Mouse (Mus musculus): ENCODE results near the gene Gm47969. TPM values are rescaled to one million over a fixed set of nuclear protein-coding genes. Genes with fewer than 3 reads are reported as not detected.

The Gm47969 gene
- polyA plus RNA-seq, 1 experiment from 2014 or later = not detected

GRCm38 (mm10) chr1:83034509-83034908 lies 10.2 kb upstream of the Gm47969 start:
- Histone ChIP-seq H3K4me3 (replicated peaks; ENCODE audit: low read length) (no peak overlapping the region), H3K4me1 (ENCODE audit: control insufficient read depth, insufficient read depth, low read length) (peaks cover 9% of the 10 kb centered on the region), H3K27ac (ENCODE audit: low read length) (no peak overlapping the region), H3K4me2 (ENCODE audit: low read depth, low read length) (no peak overlapping the region), H3K36me3 (ENCODE audit: control insufficient read depth, insufficient read depth, low read length) (no peaks in the 10 kb centered on the region), H3K27me3 (ENCODE audit: control insufficient read depth, insufficient read depth, low read length) (no peaks in the 10 kb centered on the region), H3K9me3 (replicated peaks; ENCODE audit: control insufficient read depth, low read length) (no peaks in the 10 kb centered on the region), H3K9ac (ENCODE audit: low read length) (no peak overlapping the region)
- 68% methylated on average over 5 of the region's 5 CpGs for WGBS
- no peak for ATAC-seq (ENCODE audit: insufficient read depth, low FRiP score)

GRCm38 (mm10) chr1:83036892-83037667 lies 7.7 kb upstream of the Gm47969 start:
- Histone ChIP-seq H3K9me3 (replicated peaks; ENCODE audit: control insufficient read depth, low read length) (no peaks in the 10 kb centered on the region), H3K27ac (ENCODE audit: low read length) (no peak overlapping the region), H3K9ac (ENCODE audit: low read length) (no peak overlapping the region), H3K4me2 (ENCODE audit: low read depth, low read length) (0 out of 2 replicates have a peak overlapping the region, but pooled peaks have one; percentile 69), H3K27me3 (ENCODE audit: control insufficient read depth, insufficient read depth, low read length) (no peaks in the 10 kb centered on the region), H3K36me3 (ENCODE audit: control insufficient read depth, insufficient read depth, low read length) (no peaks in the 10 kb centered on the region), H3K4me1 (ENCODE audit: control insufficient read depth, insufficient read depth, low read length) (peaks cover 9% of the 10 kb centered on the region), H3K4me3 (replicated peaks; ENCODE audit: low read length) (no peak overlapping the region)
- no peak for ATAC-seq (ENCODE audit: insufficient read depth, low FRiP score)
- WGBS = 71% methylated on average over 11 of the region's 11 CpGs

- H3K9ac ChIP-seq (ENCODE audit: low read length) = peak within 1 kb of the TSS; percentile 69
- peaks cover 9% of the 10 kb centered on the region for H3K4me1 ChIP-seq (ENCODE audit: control insufficient read depth, insufficient read depth, low read length)
- H3K36me3 ChIP-seq (ENCODE audit: control insufficient read depth, insufficient read depth, low read length) = no peaks in the 10 kb centered on the region
- H3K4me2 ChIP-seq (ENCODE audit: low read depth, low read length) = peak within 1 kb of the TSS; percentile 69
- no peaks in the 10 kb centered on the region for H3K9me3 ChIP-seq (replicated peaks; ENCODE audit: control insufficient read depth, low read length)
- WGBS = 2% methylated on average over 25 of the region's 25 CpGs
- H3K4me3 ChIP-seq (replicated peaks; ENCODE audit: low read length) = peak within 1 kb of the TSS; percentile 55
- peak; percentile 87 for ATAC-seq (ENCODE audit: insufficient read depth, low FRiP score)
- H3K27ac ChIP-seq (ENCODE audit: low read length) = peak within 1 kb of the TSS; percentile 51; the same call in 1 of the 2 replicates
- H3K27me3 ChIP-seq (ENCODE audit: control insufficient read depth, insufficient read depth, low read length) = no peaks in the 10 kb centered on the region
Measured at GRCm38 (mm10) chr1:83038109-83038672, 6.5 kb upstream of the Gm47969 start, which contains the start of gene Slc19a3. Gene Slc19a3 (minus strand): TSS chr1:83038448.

- H3K27ac ChIP-seq (ENCODE audit: low read length) = no peak overlapping the region
- no peak overlapping the region for H3K9ac ChIP-seq (ENCODE audit: low read length)
- no peak overlapping the region for H3K4me2 ChIP-seq (ENCODE audit: low read depth, low read length)
- H3K4me3 ChIP-seq (replicated peaks; ENCODE audit: low read length) = no peak overlapping the region
- peaks cover 9% of the 10 kb centered on the region for H3K4me1 ChIP-seq (ENCODE audit: control insufficient read depth, insufficient read depth, low read length)
- no peaks in the 10 kb centered on the region for H3K36me3 ChIP-seq (ENCODE audit: control insufficient read depth, insufficient read depth, low read length)
- ATAC-seq (ENCODE audit: insufficient read depth, low FRiP score) = peak; percentile 58; the same call in 1 of the 2 replicates
- no peaks in the 10 kb centered on the region for H3K9me3 ChIP-seq (replicated peaks; ENCODE audit: control insufficient read depth, low read length)
- WGBS = 57% methylated on average over 4 of the region's 4 CpGs
- no peaks in the 10 kb centered on the region for H3K27me3 ChIP-seq (ENCODE audit: control insufficient read depth, insufficient read depth, low read length)
Measured at GRCm38 (mm10) chr1:83039080-83039479, 5.7 kb upstream of the Gm47969 start.

GRCm38 (mm10) chr1:83042380-83042779 lies 2.4 kb upstream of the Gm47969 start, which contains the start of gene Krtap28-10:
Gene Krtap28-10 (minus strand): TSS chr1:83042480.
- peaks cover 9% of the 10 kb centered on the region for H3K4me1 ChIP-seq (ENCODE audit: control insufficient read depth, insufficient read depth, low read length)
- H3K4me2 ChIP-seq (ENCODE audit: low read depth, low read length) = no peak within 1 kb of the TSS
- H3K27ac ChIP-seq (ENCODE audit: low read length) = no peak within 1 kb of the TSS
- no peaks in the 10 kb centered on the region for H3K9me3 ChIP-seq (replicated peaks; ENCODE audit: control insufficient read depth, low read length)
- no peaks in the 10 kb centered on the region for H3K27me3 ChIP-seq (ENCODE audit: control insufficient read depth, insufficient read depth, low read length)
- ATAC-seq (ENCODE audit: insufficient read depth, low FRiP score) = no peak
- 91% methylated on average over 2 of the region's 2 CpGs for WGBS
- H3K36me3 ChIP-seq (ENCODE audit: control insufficient read depth, insufficient read depth, low read length) = no peaks in the 10 kb centered on the region
- H3K4me3 ChIP-seq (replicated peaks; ENCODE audit: low read length) = no peak within 1 kb of the TSS
- H3K9ac ChIP-seq (ENCODE audit: low read length) = no peak within 1 kb of the TSS

- Histone ChIP-seq H3K36me3 (ENCODE audit: control insufficient read depth, insufficient read depth, low read length) (no peaks in the 10 kb centered on the region), H3K27ac (ENCODE audit: low read length) (no peak overlapping the region), H3K27me3 (ENCODE audit: control insufficient read depth, insufficient read depth, low read length) (no peaks in the 10 kb centered on the region), H3K4me1 (ENCODE audit: control insufficient read depth, insufficient read depth, low read length) (no peaks in the 10 kb centered on the region), H3K9me3 (replicated peaks; ENCODE audit: control insufficient read depth, low read length) (no peaks in the 10 kb centered on the region), H3K4me3 (replicated peaks; ENCODE audit: low read length) (no peak overlapping the region), H3K9ac (ENCODE audit: low read length) (no peak overlapping the region), H3K4me2 (ENCODE audit: low read depth, low read length) (no peak overlapping the region)
- ATAC-seq (ENCODE audit: insufficient read depth, low FRiP score) = no peak
- 31% methylated on average over 1 of the region's 1 CpGs for WGBS
Measured at GRCm38 (mm10) chr1:83058481-83058880, 13.7 kb downstream of the Gm47969 start.

GRCm38 (mm10) chr1:83059278-83059677 lies 14.5 kb downstream of the Gm47969 start, which contains the start of gene A030005K14Rik:
Gene A030005K14Rik (minus strand): TSS chr1:83059378.
- Histone ChIP-seq H3K9me3 (replicated peaks; ENCODE audit: control insufficient read depth, low read length) (no peaks in the 10 kb centered on the region), H3K27me3 (ENCODE audit: control insufficient read depth, insufficient read depth, low read length) (no peaks in the 10 kb centered on the region), H3K27ac (ENCODE audit: low read length) (no peak within 1 kb of the TSS), H3K9ac (ENCODE audit: low read length) (no peak within 1 kb of the TSS), H3K4me3 (replicated peaks; ENCODE audit: low read length) (no peak within 1 kb of the TSS), H3K4me2 (ENCODE audit: low read depth, low read length) (no peak within 1 kb of the TSS), H3K36me3 (ENCODE audit: control insufficient read depth, insufficient read depth, low read length) (no peaks in the 10 kb centered on the region), H3K4me1 (ENCODE audit: control insufficient read depth, insufficient read depth, low read length) (no peaks in the 10 kb centered on the region)
- no peak for ATAC-seq (ENCODE audit: insufficient read depth, low FRiP score)
- WGBS = 84% methylated on average over 9 of the region's 9 CpGs

- Histone ChIP-seq H3K4me1 (ENCODE audit: control insufficient read depth, insufficient read depth, low read length) (no peaks in the 10 kb centered on the region), H3K9ac (ENCODE audit: low read length) (no peak within 1 kb of the TSS), H3K4me2 (ENCODE audit: low read depth, low read length) (no peak within 1 kb of the TSS), H3K4me3 (replicated peaks; ENCODE audit: low read length) (no peak within 1 kb of the TSS), H3K27ac (ENCODE audit: low read length) (no peak within 1 kb of the TSS), H3K9me3 (replicated peaks; ENCODE audit: control insufficient read depth, low read length) (no peaks in the 10 kb centered on the region), H3K36me3 (ENCODE audit: control insufficient read depth, insufficient read depth, low read length) (no peaks in the 10 kb centered on the region), H3K27me3 (ENCODE audit: control insufficient read depth, insufficient read depth, low read length) (no peaks in the 10 kb centered on the region)
- ATAC-seq (ENCODE audit: insufficient read depth, low FRiP score) = no peak
- 83% methylated on average over 4 of the region's 4 CpGs for WGBS
Measured at GRCm38 (mm10) chr1:83060643-83061042, 15.9 kb downstream of the Gm47969 start, which contains the start of gene Krtap28-13. Gene Krtap28-13 (plus strand): TSS chr1:83060930.

GRCm38 (mm10) chr1:83064851-83065250 lies 20.1 kb downstream of the Gm47969 start:
- Histone ChIP-seq H3K36me3 (ENCODE audit: control insufficient read depth, insufficient read depth, low read length) (no peaks in the 10 kb centered on the region), H3K27me3 (ENCODE audit: control insufficient read depth, insufficient read depth, low read length) (no peaks in the 10 kb centered on the region), H3K4me3 (replicated peaks; ENCODE audit: low read length) (no peak overlapping the region), H3K4me2 (ENCODE audit: low read depth, low read length) (no peak overlapping the region), H3K9me3 (replicated peaks; ENCODE audit: control insufficient read depth, low read length) (no peaks in the 10 kb centered on the region), H3K4me1 (ENCODE audit: control insufficient read depth, insufficient read depth, low read length) (no peaks in the 10 kb centered on the region), H3K9ac (ENCODE audit: low read length) (no peak overlapping the region), H3K27ac (ENCODE audit: low read length) (no peak overlapping the region)
- WGBS = 23% methylated on average over 3 of the region's 3 CpGs
- ATAC-seq (ENCODE audit: insufficient read depth, low FRiP score) = no peak
